Mouse (Mus musculus): Measurements from ENCODE around the gene Pdpk1. TPM values are rescaled to one million over a fixed set of nuclear protein-coding genes. Genes with fewer than 3 reads are reported as not detected.
"Not testable (repeated sequence)": the region's sequence is repeated elsewhere in the genome, so short reads cannot be mapped to it uniquely, and the experiment has no call there.

Gene Pdpk1
- polyA plus RNA-seq, 1 experiment from 2014 or later: 10.4 TPM

GRCm38 (mm10) chr17:24119446-24119845 lies 31.3 kb downstream of the Pdpk1 start:
- no peak overlapping the region for H3K4me3 ChIP-seq (ENCODE audit: inconsistent target)
- H3K27ac ChIP-seq: no peak overlapping the region
- H3K36me3 ChIP-seq (ENCODE audit: inconsistent target): no peaks in the 10 kb centered on the region
- WGBS (ENCODE audit: missing documents): 70% methylated on average over 3 of the region's 3 CpGs
- peaks cover 100% of the 10 kb centered on the region for H3K79me2 ChIP-seq (ENCODE audit: inconsistent target)

GRCm38 (mm10) chr17:24113031-24113430 lies 37.7 kb downstream of the Pdpk1 start:
- no peak overlapping the region for H3K27ac ChIP-seq
- H3K36me3 ChIP-seq (ENCODE audit: inconsistent target): peaks cover 27% of the 10 kb centered on the region
- H3K79me2 ChIP-seq (ENCODE audit: inconsistent target): peaks cover 72% of the 10 kb centered on the region
- 90% methylated on average over 4 of the region's 4 CpGs for WGBS (ENCODE audit: missing documents)
- no peak overlapping the region for H3K4me3 ChIP-seq (ENCODE audit: inconsistent target)

GRCm38 (mm10) chr17:24111256-24111655 lies 39.5 kb downstream of the Pdpk1 start:
- peaks cover 54% of the 10 kb centered on the region for H3K79me2 ChIP-seq (ENCODE audit: inconsistent target)
- no peak overlapping the region for H3K4me3 ChIP-seq (ENCODE audit: inconsistent target)
- no peak overlapping the region for H3K27ac ChIP-seq
- peaks cover 35% of the 10 kb centered on the region for H3K36me3 ChIP-seq (ENCODE audit: inconsistent target)
- WGBS (ENCODE audit: missing documents): 100% methylated on average over 1 of the region's 1 CpGs

- WGBS (ENCODE audit: missing documents): 83% methylated on average over 1 of the region's 1 CpGs
- H3K4me3 ChIP-seq (ENCODE audit: inconsistent target): no peak overlapping the region
- no peak overlapping the region for H3K27ac ChIP-seq
- H3K36me3 ChIP-seq (ENCODE audit: inconsistent target): peaks cover 51% of the 10 kb centered on the region
- peaks cover 31% of the 10 kb centered on the region for H3K79me2 ChIP-seq (ENCODE audit: inconsistent target)
Observed at GRCm38 (mm10) chr17:24108896-24109295, 41.8 kb downstream of the Pdpk1 start.

GRCm38 (mm10) chr17:24105111-24105510 lies 45.6 kb downstream of the Pdpk1 start:
- no peak overlapping the region for H3K4me3 ChIP-seq (ENCODE audit: inconsistent target)
- no peaks in the 10 kb centered on the region; the same call in 1 of the 2 replicates for H3K79me2 ChIP-seq (ENCODE audit: inconsistent target)
- H3K27ac ChIP-seq: no peak overlapping the region
- 100% methylated on average over 2 of the region's 2 CpGs for WGBS (ENCODE audit: missing documents)
- peaks cover 78% of the 10 kb centered on the region for H3K36me3 ChIP-seq (ENCODE audit: inconsistent target)

- Histone ChIP-seq H3K4me3 (ENCODE audit: inconsistent target) (no peak overlapping the region), H3K79me2 (ENCODE audit: inconsistent target) (no peaks in the 10 kb centered on the region), H3K36me3 (ENCODE audit: inconsistent target) (peaks cover 75% of the 10 kb centered on the region), H3K27ac (no peak overlapping the region)
- 92% methylated on average over 4 of the region's 4 CpGs for WGBS (ENCODE audit: missing documents)
Observed at GRCm38 (mm10) chr17:24098354-24098753, 52.4 kb downstream of the Pdpk1 start.

- H3K79me2 ChIP-seq (ENCODE audit: inconsistent target): no peaks in the 10 kb centered on the region
- WGBS (ENCODE audit: missing documents): 83% methylated on average over 1 of the region's 1 CpGs
- no peak overlapping the region for H3K4me3 ChIP-seq (ENCODE audit: inconsistent target)
- no peak overlapping the region for H3K27ac ChIP-seq
- peaks cover 67% of the 10 kb centered on the region for H3K36me3 ChIP-seq (ENCODE audit: inconsistent target)
Observed at GRCm38 (mm10) chr17:24090575-24090974, 60.1 kb downstream of the Pdpk1 start.

- H3K27ac ChIP-seq; H3K4me3 ChIP-seq (ENCODE audit: inconsistent target); H3K79me2 ChIP-seq (ENCODE audit: inconsistent target): not testable (repeated sequence)
- 95% methylated on average over 4 of the region's 4 CpGs for WGBS (ENCODE audit: missing documents)
- H3K36me3 ChIP-seq (ENCODE audit: inconsistent target): peaks cover 65% of the 10 kb centered on the region
Observed at GRCm38 (mm10) chr17:24086399-24086798, 64.3 kb downstream of the Pdpk1 start.

- H3K4me3 ChIP-seq (ENCODE audit: inconsistent target): no peak overlapping the region
- peaks cover 70% of the 10 kb centered on the region for H3K36me3 ChIP-seq (ENCODE audit: inconsistent target)
- no peaks in the 10 kb centered on the region for H3K79me2 ChIP-seq (ENCODE audit: inconsistent target)
- no peak overlapping the region for H3K27ac ChIP-seq
- WGBS (ENCODE audit: missing documents): 21% methylated on average over 1 of the region's 1 CpGs
Observed at GRCm38 (mm10) chr17:24084593-24084992, 66.1 kb downstream of the Pdpk1 start.

- Histone ChIP-seq H3K27ac (no peak overlapping the region), H3K36me3 (ENCODE audit: inconsistent target) (peaks cover 33% of the 10 kb centered on the region), H3K4me3 (ENCODE audit: inconsistent target) (no peak overlapping the region), H3K79me2 (ENCODE audit: inconsistent target) (peaks cover 10% of the 10 kb centered on the region)
- WGBS (ENCODE audit: missing documents): 96% methylated on average over 2 of the region's 2 CpGs
Observed at GRCm38 (mm10) chr17:24077101-24077500, 73.6 kb downstream of the Pdpk1 start.

GRCm38 (mm10) chr17:24072919-24073696 lies 77.6 kb downstream of the Pdpk1 start, which contains the start of gene Kctd5:
Gene Kctd5 (minus strand): TSS chr17:24073485.
- H3K4me3 ChIP-seq (ENCODE audit: inconsistent target): peak within 1 kb of the TSS; percentile 78
- H3K36me3 ChIP-seq (ENCODE audit: inconsistent target): peaks cover 11% of the 10 kb centered on the region
- peaks cover 50% of the 10 kb centered on the region for H3K79me2 ChIP-seq (ENCODE audit: inconsistent target)
- peak within 1 kb of the TSS; percentile 22; the same call in 1 of the 2 replicates for H3K27ac ChIP-seq
- under 1% methylated on average over 56 of the region's 62 CpGs for WGBS (ENCODE audit: missing documents)

- H3K36me3 ChIP-seq (ENCODE audit: inconsistent target): peaks cover 12% of the 10 kb centered on the region; the same call in 1 of the 2 replicates
- no peak overlapping the region for H3K27ac ChIP-seq
- 74% methylated on average over 3 of the region's 3 CpGs for WGBS (ENCODE audit: missing documents)
- H3K79me2 ChIP-seq (ENCODE audit: inconsistent target): peaks cover 85% of the 10 kb centered on the region
- no peak overlapping the region for H3K4me3 ChIP-seq (ENCODE audit: inconsistent target)
Observed at GRCm38 (mm10) chr17:24069531-24069930, 81.2 kb downstream of the Pdpk1 start.

GRCm38 (mm10) chr17:24068271-24068670 lies 82.5 kb downstream of the Pdpk1 start:
- 99% methylated on average over 5 of the region's 5 CpGs for WGBS (ENCODE audit: missing documents)
- H3K27ac ChIP-seq: no peak overlapping the region
- H3K4me3 ChIP-seq (ENCODE audit: inconsistent target): no peak overlapping the region
- H3K79me2 ChIP-seq (ENCODE audit: inconsistent target): peaks cover 98% of the 10 kb centered on the region
- peaks cover 12% of the 10 kb centered on the region; the same call in 1 of the 2 replicates for H3K36me3 ChIP-seq (ENCODE audit: inconsistent target)

- Histone ChIP-seq H3K79me2 (ENCODE audit: inconsistent target) (peaks cover 65% of the 10 kb centered on the region), H3K4me3 (ENCODE audit: inconsistent target) (no peak overlapping the region), H3K36me3 (ENCODE audit: inconsistent target) (peaks cover 46% of the 10 kb centered on the region), H3K27ac (no peak overlapping the region)
- WGBS (ENCODE audit: missing documents): 95% methylated on average over 4 of the region's 4 CpGs
Observed at GRCm38 (mm10) chr17:24062459-24063155, 88.1 kb downstream of the Pdpk1 start.

- peaks cover 17% of the 10 kb centered on the region; the same call in 1 of the 2 replicates for H3K79me2 ChIP-seq (ENCODE audit: inconsistent target)
- 98% methylated on average over 5 of the region's 5 CpGs for WGBS (ENCODE audit: missing documents)
- no peak overlapping the region for H3K4me3 ChIP-seq (ENCODE audit: inconsistent target)
- no peak overlapping the region for H3K27ac ChIP-seq
- peaks cover 78% of the 10 kb centered on the region for H3K36me3 ChIP-seq (ENCODE audit: inconsistent target)
Observed at GRCm38 (mm10) chr17:24057730-24058245, 92.9 kb downstream of the Pdpk1 start.
